Comparison of ENCODE assay signal across 8 mouse cellular contexts in the genomic region with DNA sequence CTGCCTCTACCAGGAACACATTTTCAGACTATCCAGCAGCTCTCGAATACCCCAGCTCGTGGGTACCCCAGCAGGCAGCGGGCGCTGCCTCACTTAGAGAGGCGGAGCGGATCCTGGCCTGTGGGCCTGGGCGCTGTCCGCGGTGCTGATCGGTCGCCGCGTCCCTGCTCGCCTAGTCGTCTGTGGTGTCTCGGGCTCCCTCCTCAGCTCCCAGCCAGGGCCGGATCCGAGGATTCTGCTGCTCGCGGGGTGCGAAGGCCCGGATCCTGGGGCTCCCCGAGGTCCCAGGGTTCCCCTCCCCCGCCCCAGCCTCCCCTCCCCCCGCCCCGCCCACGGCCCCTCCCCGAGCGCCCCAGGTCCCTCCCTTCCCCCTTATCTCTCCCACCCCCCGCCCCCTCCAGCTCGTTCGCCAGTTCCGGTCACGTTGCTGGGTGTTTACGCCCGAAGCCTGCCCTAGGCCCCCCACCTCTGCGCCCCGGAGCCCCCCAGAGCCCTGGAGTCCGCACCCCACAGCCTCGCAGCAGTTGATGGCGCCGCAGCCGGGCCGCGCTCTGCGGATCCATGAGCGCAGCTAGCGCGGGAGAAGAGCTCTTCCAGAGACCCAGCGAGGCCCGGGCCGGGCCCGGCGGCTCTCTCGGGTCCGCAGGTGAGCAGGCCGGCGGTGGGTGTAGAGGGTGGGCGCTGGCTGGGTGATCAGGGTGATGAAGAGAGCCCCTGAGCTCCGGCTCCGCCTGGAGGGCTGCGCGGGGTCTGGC. TPM values are rescaled to one million over a fixed set of nuclear protein-coding genes. Genes with fewer than 3 reads are reported as not detected.
DNase-seq lines count a peak whose midpoint lies in the region; ATAC-seq and TF ChIP-seq lines count a peak whose summit lies in the region.

TSS of gene Ccdc92b (plus strand) at position 405 of the 755 bp plus-strand sequence.

- H3K9ac ChIP-seq in forebrain, embryonic 15.5 days (replicated peaks): peak within 1 kb of the TSS; percentile 82
- no peak within 1 kb of the TSS for H3K9ac ChIP-seq in lung, embryonic 14.5 days

- intact Hi-C loops in heart, postnatal 14 days (cut with DNase I): no loop called here

- WGBS in forebrain, embryonic 15.5 days: under 1% methylated on average over 46 of the region's 63 CpGs
- under 1% methylated on average over 59 of the region's 63 CpGs for WGBS in lung, embryonic 14.5 days
- under 1% methylated on average over 60 of the region's 63 CpGs for WGBS in olfactory bulb, adult 2 months

- H3K27me3 ChIP-seq in G1E (ENCODE audit: insufficient read depth, low read length): peaks cover 39% of the 10 kb centered on the region
- peaks cover 31% of the 10 kb centered on the region for H3K27me3 ChIP-seq in forebrain, embryonic 15.5 days
- H3K27me3 ChIP-seq in lung, embryonic 14.5 days (ENCODE audit: insufficient read depth, low read length): peaks cover 21% of the 10 kb centered on the region

- H3K27ac ChIP-seq in forebrain, embryonic 15.5 days (replicated peaks): 0 out of 2 replicates have a peak within 1 kb of the TSS, but pooled peaks have one; percentile 40
- H3K27ac ChIP-seq in lung, embryonic 14.5 days (ENCODE audit: low read depth): no peak within 1 kb of the TSS
- H3K27ac ChIP-seq in olfactory bulb, adult 2 months (ENCODE audit: insufficient read depth, low read depth, low read length): peak within 1 kb of the TSS; percentile 92

- H3K4me3 ChIP-seq in G1E (ENCODE audit: low read depth, low read length): no peak within 1 kb of the TSS
- H3K4me3 ChIP-seq in forebrain, embryonic 15.5 days: peak within 1 kb of the TSS; percentile 86
- H3K4me3 ChIP-seq in lung, embryonic 14.5 days (ENCODE audit: low read depth, low read length): peak within 1 kb of the TSS; percentile 29
- peak within 1 kb of the TSS; percentile 74 for H3K4me3 ChIP-seq in olfactory bulb, adult 2 months (ENCODE audit: insufficient read depth, low read depth, low read length)

- H3K36me3 ChIP-seq in G1E (replicated peaks): no peaks in the 10 kb centered on the region
- H3K36me3 ChIP-seq in forebrain, embryonic 15.5 days: no peaks in the 10 kb centered on the region
- no peaks in the 10 kb centered on the region for H3K36me3 ChIP-seq in lung, embryonic 14.5 days (ENCODE audit: insufficient read depth)

- TF ChIP-seq POLR2A in olfactory bulb, adult 2 months (IDR thresholded peaks at IDR 0.05; ENCODE audit: insufficient read depth, low read depth, low read length): peak; percentile 25; the same call in 1 of the 2 replicates

- peak within 1 kb of the TSS; percentile 79 for H3K4me2 ChIP-seq in forebrain, embryonic 15.5 days (replicated peaks)
- peak within 1 kb of the TSS; percentile 59 for H3K4me2 ChIP-seq in lung, embryonic 14.5 days

- H3K9me3 ChIP-seq in G1E (replicated peaks): 0 out of 2 replicates have a peak, but pooled peaks cover 3% of the 10 kb centered on the region
- H3K9me3 ChIP-seq in forebrain, embryonic 15.5 days: no peaks in the 10 kb centered on the region
- H3K9me3 ChIP-seq in lung, embryonic 14.5 days (ENCODE audit: low read depth, low read length): no peaks in the 10 kb centered on the region

- TF ChIP-seq CTCF in G1E (IDR thresholded peaks at IDR 0.05; ENCODE audit: low read depth, low read length): no peak
- TF ChIP-seq CTCF in lung, embryonic 14.5 days (IDR thresholded peaks at IDR 0.05; ENCODE audit: low read depth): peak; percentile 26
- TF ChIP-seq CTCF in olfactory bulb, adult 2 months (IDR thresholded peaks at IDR 0.05; ENCODE audit: insufficient read depth, low read depth, low read length): no peak

- ATAC-seq in G1E (ENCODE audit: extremely low read depth, insufficient number of reproducible peaks, low FRiP score, poor library complexity, severe bottlenecking): no peak
- peak; percentile 82 for ATAC-seq in forebrain, embryonic 15.5 days (replicated peaks)
- ATAC-seq in lung, embryonic 14.5 days (ENCODE audit: insufficient read depth): peak; percentile 89

- peak; percentile 83 for DNase-seq in G1E (ENCODE audit: low spot score)
- DNase-seq in cerebellum, adult 11-12 months: peak; percentile 69
- DNase-seq in heart, postnatal 14 days: peak; percentile 87 to 92
- DNase-seq in layer of hippocampus, adult 11-12 months (ENCODE audit: low spot score): peak; percentile 67
- peak; percentile 94 for DNase-seq in lung, embryonic 14.5 days
- DNase-seq in thymus, postnatal 0 days (ENCODE audit: low spot score): peak; percentile 72

- peaks cover 39% of the 10 kb centered on the region for H3K4me1 ChIP-seq in G1E (ENCODE audit: insufficient read depth, low read depth, low read length)
- peaks cover 16% of the 10 kb centered on the region for H3K4me1 ChIP-seq in forebrain, embryonic 15.5 days
- peaks cover 4% of the 10 kb centered on the region; the same call in 1 of the 2 replicates for H3K4me1 ChIP-seq in lung, embryonic 14.5 days (ENCODE audit: insufficient read depth)
- H3K4me1 ChIP-seq in olfactory bulb, adult 2 months (ENCODE audit: control insufficient read depth, insufficient read depth, low read length): peaks cover 9% of the 10 kb centered on the region

RNA-seq across cellular contexts. Expression of gene Ccdc92b, which starts in this region (rescaled TPM):
- total RNA-seq in G1E (2014; fragmentation: Nextera tagmentation) (0.19 TPM in 1 of 2 replicates, not detected in the other), G1E (2017) (0.05 TPM in 1 of 2 replicates, not detected in the other)
- not detected in 2 replicates for polyA plus RNA-seq in G1E (2012)
- polyA plus RNA-seq in forebrain, embryonic 15.5 days (2015; fragmentation: Nextera tagmentation; extraction: Ambion mirVana): 3.1 and 3.7 TPM in 2 replicates
- total RNA-seq in heart, postnatal 14 days (2021): under 1 TPM; 0.37 to 0.50 TPM
- 0.28 and 0.38 TPM in 2 replicates for polyA plus RNA-seq in lung, embryonic 14.5 days (2014; fragmentation: Nextera tagmentation; extraction: Ambion mirVana)
- polyA plus RNA-seq in olfactory bulb, adult 2 months (2012; ENCODE audit: insufficient read depth, insufficient read length, low replicate concordance, missing spikeins): not detected in 2 replicates
- 0.06 and 0.10 TPM in 2 replicates for polyA plus RNA-seq in thymus, postnatal 0 days (2015; fragmentation: Nextera tagmentation; extraction: Ambion mirVana)

Comparison
In these comparisons a context has a peak if more than half of its experiments do, and no peak if none do; other contexts are left out.
1. Peak in DNase-seq in G1E; RNA of the gene not detected or under 1 TPM.
2. Peak in DNase-seq in heart, postnatal 14 days; RNA of the gene not detected or under 1 TPM.
3. Peak in DNase-seq, ATAC-seq, H3K4me3 ChIP-seq and H3K4me2 ChIP-seq in lung, embryonic 14.5 days; RNA of the gene not detected or under 1 TPM.
4. Peak in DNase-seq in thymus, postnatal 0 days; RNA of the gene not detected or under 1 TPM.